Mouse (Mus musculus) adrenal gland, adult 2 months (tissue): ENCODE measurements around the gene Cst11. TPM values are rescaled to one million over a fixed set of nuclear protein-coding genes. Genes with fewer than 3 reads are reported as not detected.
"Not testable (repeated sequence)": the region's sequence is repeated elsewhere in the genome, so short reads cannot be mapped to it uniquely, and the experiment has no call there.

Experiments used
- DNase-seq: peaks from one replicate; pipeline ENCODE4 v3.0.0; 2021
- long read RNA-seq: library from polyadenylated mRNA; stranded (forward); transcript quantifications from one replicate; pipeline ENCODE4 v2.0.0, GENCODE M21; 2021
- polyA plus RNA-seq: library from polyadenylated mRNA; depleted of rRNA; stranded (reverse); fragments of >200 nt; gene quantifications from 2 replicates; pipeline ENCODE4 v1.2.3, GENCODE M21; 2012; rRNA removed
- total RNA-seq, 2 experiments: library from RNA; stranded (reverse); gene quantifications; 2 replicates each; pipeline ENCODE4 v1.2.3; 2021

Gene Cst11
- total RNA-seq (not detected), polyA plus RNA-seq (not detected in 2 replicates)
- long read RNA-seq: 0 reads

- DNase-seq: not testable (repeated sequence)
These were observed at the start of gene Cst11 for GRCm38 (mm10) chr2:148771397-148771796. Gene Cst11, minus strand, starts transcription at chr2:148771497.

DNA sequence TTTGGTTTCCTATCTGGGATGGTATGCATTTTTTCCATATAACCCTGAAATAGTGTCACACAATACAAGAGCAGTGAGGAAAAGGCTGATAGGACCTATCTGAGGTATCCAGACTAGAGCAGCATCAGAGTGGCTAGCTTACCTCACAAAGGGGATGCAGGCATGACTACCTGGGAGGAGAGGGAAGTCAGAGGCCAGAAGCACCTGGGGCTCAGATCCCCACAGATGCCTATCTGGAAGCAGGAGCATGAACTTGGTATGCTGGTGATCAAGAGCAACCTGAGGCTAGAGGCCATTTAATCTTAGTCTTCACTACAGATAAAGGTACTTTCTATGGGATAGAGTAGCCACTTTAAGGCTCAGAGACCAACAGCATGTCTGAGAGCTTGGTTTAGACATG is 48.6 kb upstream of the Cst11 start, which contains the start of gene Cst13:
Gene Cst13 (plus strand): TSS at position 173 of the 400 bp plus-strand sequence.
- DNase-seq: no peak

DNA sequence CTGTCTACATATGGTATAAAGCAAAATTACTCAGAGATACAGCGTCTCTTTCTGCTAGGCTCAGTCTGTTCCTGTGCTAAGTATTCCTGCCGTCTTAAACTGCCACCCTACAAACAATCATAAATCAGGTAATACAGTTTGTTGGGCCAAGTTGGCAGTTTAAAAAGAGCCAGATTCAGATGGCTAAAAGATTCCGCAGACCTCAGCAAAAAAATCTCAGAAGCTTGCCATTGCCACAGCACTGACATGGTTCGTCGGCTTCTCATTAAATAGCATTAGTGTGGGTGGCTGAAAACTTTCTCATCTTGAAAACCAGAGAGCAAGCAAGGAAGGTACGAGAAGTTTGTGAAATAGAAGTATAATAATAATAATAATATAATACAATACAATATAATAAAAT is 35.4 kb upstream of the Cst11 start:
- DNase-seq: peak; percentile 20

- peak; percentile 18 for DNase-seq
These were observed 30.2 kb upstream of the Cst11 start for GRCm38 (mm10) chr2:148801491-148801921.

DNA sequence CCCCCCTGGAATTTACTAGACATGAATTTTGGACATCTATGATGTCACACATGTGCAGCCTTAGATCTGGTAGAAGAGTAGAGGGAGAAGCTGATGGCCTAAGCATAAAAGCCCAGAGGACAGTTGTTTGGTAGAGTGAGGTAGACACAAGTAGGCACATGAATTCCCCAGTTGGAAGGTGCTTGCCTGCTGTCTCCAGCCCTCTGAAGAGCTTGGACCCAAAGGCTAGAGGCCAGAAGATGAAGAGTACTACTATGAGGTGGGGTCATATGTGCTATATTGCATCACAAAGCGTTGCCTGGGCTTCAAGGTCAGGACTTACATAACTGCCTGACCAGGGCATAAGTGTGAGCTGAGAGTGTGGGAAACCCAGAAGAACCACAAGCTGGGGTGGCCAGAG is 27.2 kb upstream of the Cst11 start, which contains the start of gene Cst8:
Gene Cst8 (plus strand): TSS at position 301 of the 400 bp plus-strand sequence.
- DNase-seq: peak; percentile 20

GRCm38 (mm10) chr2:148789142-148789541 is 17.8 kb upstream of the Cst11 start, which contains the start of gene Cst12:
Gene Cst12, plus strand, starts transcription at chr2:148789361.
- DNase-seq: no peak

DNA sequence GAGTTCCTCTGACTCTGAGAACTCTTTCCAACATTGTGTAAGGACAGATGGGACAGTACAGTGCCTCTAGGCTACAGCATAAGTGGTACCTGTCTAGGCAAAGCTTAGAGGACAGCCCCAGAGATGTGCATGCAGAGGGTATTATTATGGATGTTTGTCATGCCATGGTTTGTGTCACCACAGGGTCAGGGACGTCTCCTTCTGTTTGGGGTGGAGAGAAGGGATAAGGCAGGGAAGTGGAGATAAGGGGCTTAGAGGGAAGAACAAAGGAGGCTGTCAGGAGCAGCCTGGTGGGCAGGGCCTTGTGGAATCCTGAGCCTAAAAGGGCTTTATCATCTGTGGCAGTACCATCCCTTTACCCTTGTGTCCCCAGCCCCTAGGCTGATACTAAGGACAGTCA is 10.4 kb upstream of the Cst11 start, which contains the start of gene 8030411F24Rik:
Gene 8030411F24Rik (plus strand): TSS at position 301 of the 400 bp plus-strand sequence.
- no peak for DNase-seq

DNA sequence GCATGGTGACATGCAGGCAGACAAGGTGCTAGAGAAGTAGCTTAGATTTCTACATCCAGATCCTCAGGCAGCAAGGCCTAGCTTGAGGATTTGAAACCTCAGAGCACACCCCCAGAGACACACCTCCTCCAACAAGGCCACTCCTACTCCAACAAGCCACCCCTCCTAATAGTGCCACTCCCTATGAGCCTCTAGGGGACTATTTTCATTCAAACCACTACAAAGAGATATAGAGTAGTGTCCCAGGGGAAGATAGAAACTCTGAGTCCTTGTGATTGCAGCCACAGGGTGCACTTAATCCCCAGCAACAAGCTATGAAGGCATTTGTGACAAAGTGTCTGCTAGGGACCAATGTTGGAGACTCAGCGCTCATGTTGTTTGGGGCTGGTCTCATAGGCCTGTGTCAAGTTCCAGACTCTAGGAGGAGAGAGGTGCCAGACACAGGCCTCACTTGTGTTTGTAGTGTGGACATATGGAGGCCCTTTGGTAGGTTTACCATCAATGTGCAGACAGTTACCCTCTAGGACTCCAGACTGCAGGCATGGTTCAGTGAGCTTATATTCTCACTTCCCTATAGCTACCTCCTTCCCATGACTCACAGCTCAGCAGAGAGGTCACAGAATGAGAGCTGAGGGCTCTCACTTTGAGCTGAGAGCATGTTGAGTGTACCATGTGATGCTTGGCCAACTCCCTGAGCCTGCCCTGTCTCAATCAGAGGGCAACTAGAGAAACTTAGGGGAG is 7.5 kb downstream of the Cst11 start:
- DNase-seq: no peak

GRCm38 (mm10) chr2:148754310-148754846 is 16.9 kb downstream of the Cst11 start:
- DNase-seq: no peak

DNA sequence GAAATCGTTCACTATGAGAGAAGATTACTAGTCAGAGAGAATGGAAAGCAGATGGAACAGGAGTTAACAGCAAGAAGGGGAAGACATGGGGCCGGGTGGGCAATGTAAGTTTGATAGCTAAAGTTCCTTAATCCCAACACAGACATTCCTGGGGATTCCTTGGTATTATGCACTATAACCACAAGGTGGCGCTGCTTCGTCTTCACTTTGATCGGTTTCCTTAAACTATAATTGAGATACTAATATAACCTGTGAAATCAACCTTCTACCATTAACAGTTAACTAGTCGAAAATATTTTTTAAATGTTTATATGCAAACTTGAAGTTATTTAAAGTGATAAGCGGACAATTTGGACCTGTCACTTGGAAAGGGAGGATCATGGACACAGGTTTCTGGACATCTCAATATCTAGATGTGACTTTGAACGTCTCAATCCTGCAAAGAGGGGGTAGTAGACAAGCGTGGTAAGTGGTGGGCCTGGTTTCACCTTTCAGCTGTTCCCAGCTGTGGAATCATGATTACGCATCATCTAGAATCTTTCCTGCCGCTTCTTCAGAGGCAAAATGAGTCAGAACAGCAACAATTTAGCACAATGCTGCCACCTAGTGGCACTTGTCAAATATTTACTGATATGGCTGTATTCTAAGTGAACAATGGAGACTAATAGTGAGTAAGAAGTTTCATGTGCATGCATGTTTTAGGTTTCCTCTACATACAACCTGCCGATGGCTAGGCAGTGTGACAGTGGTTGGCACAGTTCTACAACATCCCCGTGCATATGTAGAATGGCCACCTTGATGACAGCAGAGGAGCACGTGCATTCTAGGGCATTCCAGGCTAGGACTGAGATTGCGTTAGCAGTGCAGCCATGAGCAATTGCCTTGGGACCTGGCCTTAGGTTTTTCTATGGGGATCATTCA is 19.1 kb downstream of the Cst11 start:
- peak; percentile 71 for DNase-seq

DNA sequence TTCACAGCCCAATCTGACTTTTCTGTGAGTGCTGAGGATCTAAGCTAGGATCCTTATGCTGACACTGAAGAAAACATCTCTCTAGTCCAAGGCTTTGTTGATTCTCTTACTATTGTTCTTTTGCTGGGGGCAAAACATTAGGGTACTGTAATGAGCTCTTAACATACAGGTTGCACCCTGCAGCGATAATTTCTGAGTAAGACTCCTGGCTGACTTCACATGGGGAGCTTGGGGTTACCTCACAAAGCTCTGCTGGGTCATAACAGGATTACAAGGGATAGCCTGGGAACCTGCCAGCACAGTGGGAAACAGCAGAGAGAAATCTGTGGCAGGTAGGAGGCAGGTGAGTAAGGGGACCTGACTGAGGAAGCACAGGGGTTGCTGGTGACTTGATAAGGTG is 21.2 kb downstream of the Cst11 start, which contains the start of gene Cstl1:
Gene Cstl1 (plus strand): TSS at position 301 of the 400 bp plus-strand sequence.
- DNase-seq: no peak

DNA sequence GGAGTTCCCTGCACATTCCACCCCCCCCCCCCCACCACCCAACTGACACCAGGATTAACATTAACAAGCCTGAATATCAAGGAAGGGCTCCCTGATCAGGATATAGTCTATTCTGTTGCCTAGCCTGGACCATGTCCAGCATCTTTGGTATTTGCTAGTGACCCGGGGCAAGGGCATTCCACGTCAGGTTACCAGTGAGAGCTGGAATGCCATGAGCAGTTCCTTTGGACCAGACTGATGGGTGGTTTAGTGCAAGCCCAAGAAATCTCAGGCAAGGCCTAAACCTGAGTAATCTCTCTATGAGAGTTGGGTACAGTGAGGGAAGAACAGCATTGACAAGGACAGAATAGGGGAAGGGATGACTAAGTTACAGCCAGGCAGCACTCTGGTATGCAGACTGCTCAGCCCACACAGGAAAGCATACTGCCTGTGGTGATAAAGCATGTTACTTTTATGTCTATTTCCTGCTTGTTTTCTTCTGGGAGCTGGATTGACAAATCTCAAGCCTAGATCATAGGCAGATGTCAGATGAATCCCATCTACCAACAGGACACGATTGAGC is 27.4 kb downstream of the Cst11 start:
- peak; percentile 20 for DNase-seq

DNA sequence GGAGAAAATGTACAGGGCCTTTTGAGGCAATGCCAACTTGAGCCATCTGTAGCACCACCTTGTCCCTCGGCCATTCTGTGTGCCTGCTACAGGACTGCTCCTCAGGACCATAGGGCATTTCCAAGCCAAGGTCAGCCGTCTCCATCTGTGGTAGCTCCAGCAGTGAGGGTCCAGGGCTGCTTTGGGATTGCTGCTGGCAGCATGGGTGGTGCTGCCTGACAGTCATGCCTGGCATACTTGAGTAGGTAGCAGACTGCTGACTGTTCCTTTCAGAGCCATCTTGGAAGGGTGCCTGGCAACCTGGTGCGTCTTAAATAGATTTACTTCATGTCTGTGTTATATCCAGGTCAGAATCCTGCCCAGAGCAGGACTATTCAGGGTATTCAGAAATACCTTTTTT is 28.3 kb downstream of the Cst11 start:
- DNase-seq: no peak

GRCm38 (mm10) chr2:148732327-148733000 is 38.8 kb downstream of the Cst11 start, which contains the start of gene Napb:
Gene Napb, minus strand, starts transcription at chr2:148732467.
- DNase-seq: peak; percentile 97

- DNase-seq: peak; percentile 63
These were observed 39.5 kb downstream of the Cst11 start for GRCm38 (mm10) chr2:148731614-148732326.

DNA sequence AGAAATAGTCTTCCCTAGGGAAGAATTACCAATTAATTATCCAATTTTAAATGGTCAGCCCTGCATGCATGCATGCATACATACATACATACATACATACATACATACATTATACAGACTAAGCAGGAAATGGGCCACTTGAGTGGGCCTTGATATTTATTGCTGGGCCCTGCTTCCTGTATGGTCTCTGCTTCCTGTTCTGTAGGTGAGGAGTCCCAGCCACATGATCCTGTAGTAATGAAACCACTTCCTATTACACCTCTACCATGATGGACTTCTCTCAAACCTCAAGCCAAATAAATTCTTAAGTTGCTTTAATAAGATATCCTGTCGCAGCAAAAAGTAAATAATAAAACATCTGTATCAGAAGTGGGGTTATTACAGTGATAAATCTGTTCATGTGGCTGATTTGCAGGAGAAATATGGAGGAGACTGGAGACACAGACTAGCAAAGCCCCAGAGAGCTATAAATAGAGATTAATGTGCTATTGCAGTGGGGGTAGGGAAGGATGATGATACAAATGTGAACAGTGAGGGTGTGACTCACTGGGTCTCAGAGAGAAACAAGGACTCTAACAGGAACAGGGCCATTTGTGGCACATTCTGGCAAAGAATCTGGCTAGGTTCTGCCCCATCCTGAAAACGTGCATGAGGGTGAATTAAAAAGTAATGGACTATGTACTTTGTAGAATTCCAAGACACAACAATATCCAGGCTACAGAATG is 51.9 kb downstream of the Cst11 start:
- DNase-seq: peak; percentile 47
